Mouse (Mus musculus): ENCODE data around the gene Lama5. TPM values are rescaled to one million over a fixed set of nuclear protein-coding genes. Genes with fewer than 3 reads are reported as not detected.
A peak's percentile ranks its signal among the peaks of the same experiment; 100 is the strongest.

Gene Lama5
- polyA plus RNA-seq, 1 experiment = 47.4 TPM

DNA sequence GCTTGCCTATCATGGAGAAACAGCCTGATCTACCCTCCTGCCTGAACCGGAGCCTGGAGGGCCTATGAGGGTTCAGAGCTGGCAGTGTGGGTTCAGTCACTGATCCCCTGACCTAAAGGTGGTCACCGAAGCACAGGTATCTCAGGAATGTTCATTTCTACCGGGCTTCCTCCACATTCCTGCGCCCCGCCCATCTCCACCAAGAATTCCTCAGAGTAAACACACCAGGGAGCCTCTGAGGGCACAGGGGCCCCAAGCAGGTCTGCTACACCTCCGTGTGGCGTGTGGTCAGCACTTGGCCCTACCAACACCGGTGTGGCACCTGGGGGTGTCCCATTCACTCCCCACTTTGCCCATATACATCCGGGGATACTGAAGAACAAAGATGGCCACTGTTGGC is 5.5 kb downstream of the Lama5 start:
- H3K79me2 ChIP-seq (ENCODE audit: control insufficient read depth, insufficient read depth) = peaks cover 81% of the 10 kb centered on the region
- H3K36me3 ChIP-seq (ENCODE audit: control insufficient read depth, insufficient read depth) = peaks cover 16% of the 10 kb centered on the region
- H3K79me3 ChIP-seq (ENCODE audit: low read depth) = peaks cover 35% of the 10 kb centered on the region
- no peak for TF ChIP-seq CEBPB (IDR thresholded peaks at IDR 0.05; ENCODE audit: low read depth)
- no peak for TF ChIP-seq MAX (IDR thresholded peaks at IDR 0.05)
- TF ChIP-seq FOSL1 (IDR thresholded peaks at IDR 0.05; ENCODE audit: insufficient read depth, low read length, poor library complexity, severe bottlenecking) = no peak
- TF ChIP-seq MYOG (IDR thresholded peaks at IDR 0.05; ENCODE audit: control insufficient read depth, extremely low read depth, insufficient read length) = no peak
- TF ChIP-seq CTCF (IDR thresholded peaks at IDR 0.05; ENCODE audit: control insufficient read depth, insufficient read depth, insufficient read length) = no peak
- TF ChIP-seq USF1 (IDR thresholded peaks at IDR 0.05; ENCODE audit: low read depth) = no peak
- no peak for TF ChIP-seq MYOD1 (IDR thresholded peaks at IDR 0.05; ENCODE audit: control insufficient read depth, insufficient read length, low read depth)
- no peak overlapping the region for H3K4me3 ChIP-seq (ENCODE audit: insufficient read depth, poor library complexity, severe bottlenecking)
- no peak overlapping the region for H3ac ChIP-seq (ENCODE audit: control insufficient read depth, insufficient read length, low read depth)
- no peaks in the 10 kb centered on the region for H3K27me3 ChIP-seq (ENCODE audit: control insufficient read depth, insufficient read depth, insufficient read length)

DNA sequence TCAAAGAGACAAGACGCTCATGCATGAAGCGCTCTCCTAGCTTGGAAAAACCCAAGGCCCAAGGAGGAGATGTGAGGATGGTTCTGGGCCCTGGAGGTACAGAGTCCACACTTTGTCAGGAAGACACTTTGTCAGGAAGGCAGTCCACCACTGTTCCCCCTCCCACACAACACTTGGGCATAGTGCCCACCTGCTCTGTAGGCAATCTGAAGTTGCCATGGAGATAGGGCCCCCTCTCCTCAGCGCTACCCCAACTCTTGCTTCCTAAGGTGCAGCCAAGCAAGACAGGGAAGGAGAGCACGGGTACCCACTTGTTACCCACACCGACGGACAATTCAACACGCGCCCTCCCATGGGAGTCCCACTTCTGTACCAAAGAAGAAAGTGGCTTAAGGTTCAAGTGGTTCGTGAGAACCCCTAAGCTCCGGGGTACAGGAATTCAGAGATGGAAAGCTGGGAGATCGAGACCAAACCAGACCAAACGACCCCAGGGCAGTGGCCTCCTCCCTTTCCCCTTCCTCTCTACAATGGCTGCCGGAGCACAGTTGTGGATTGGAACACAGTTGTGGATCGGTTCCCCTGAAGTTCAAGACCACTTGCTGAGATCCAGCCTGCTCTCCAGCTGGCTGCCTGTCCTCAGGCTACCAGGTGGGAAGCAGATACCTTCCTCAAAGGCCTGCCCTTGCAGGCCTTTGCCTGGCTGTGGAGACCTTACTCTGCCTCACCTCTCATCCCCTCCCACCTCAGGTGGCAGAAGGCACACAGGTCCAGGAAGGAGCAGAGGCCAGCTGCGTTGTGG is 6.3 kb downstream of the Lama5 start:
- H3K79me3 ChIP-seq (ENCODE audit: low read depth) = peaks cover 29% of the 10 kb centered on the region
- H3K36me3 ChIP-seq (ENCODE audit: control insufficient read depth, insufficient read depth) = peaks cover 16% of the 10 kb centered on the region
- no peak overlapping the region for H3ac ChIP-seq (ENCODE audit: control insufficient read depth, insufficient read length, low read depth)
- no peaks in the 10 kb centered on the region for H3K27me3 ChIP-seq (ENCODE audit: control insufficient read depth, insufficient read depth, insufficient read length)
- H3K4me3 ChIP-seq (ENCODE audit: insufficient read depth, poor library complexity, severe bottlenecking) = no peak overlapping the region
- no peak for TF ChIP-seq USF1 (IDR thresholded peaks at IDR 0.05; ENCODE audit: low read depth)
- no peak for TF ChIP-seq MYOG (IDR thresholded peaks at IDR 0.05; ENCODE audit: control insufficient read depth, extremely low read depth, insufficient read length)
- no peak for TF ChIP-seq CEBPB (IDR thresholded peaks at IDR 0.05; ENCODE audit: low read depth)
- no peak for TF ChIP-seq FOSL1 (IDR thresholded peaks at IDR 0.05; ENCODE audit: insufficient read depth, low read length, poor library complexity, severe bottlenecking)
- no peak for TF ChIP-seq MYOD1 (IDR thresholded peaks at IDR 0.05; ENCODE audit: control insufficient read depth, insufficient read length, low read depth)
- no peak for TF ChIP-seq MAX (IDR thresholded peaks at IDR 0.05)
- no peak for TF ChIP-seq CTCF (IDR thresholded peaks at IDR 0.05; ENCODE audit: control insufficient read depth, insufficient read depth, insufficient read length)
- peaks cover 81% of the 10 kb centered on the region for H3K79me2 ChIP-seq (ENCODE audit: control insufficient read depth, insufficient read depth)

DNA sequence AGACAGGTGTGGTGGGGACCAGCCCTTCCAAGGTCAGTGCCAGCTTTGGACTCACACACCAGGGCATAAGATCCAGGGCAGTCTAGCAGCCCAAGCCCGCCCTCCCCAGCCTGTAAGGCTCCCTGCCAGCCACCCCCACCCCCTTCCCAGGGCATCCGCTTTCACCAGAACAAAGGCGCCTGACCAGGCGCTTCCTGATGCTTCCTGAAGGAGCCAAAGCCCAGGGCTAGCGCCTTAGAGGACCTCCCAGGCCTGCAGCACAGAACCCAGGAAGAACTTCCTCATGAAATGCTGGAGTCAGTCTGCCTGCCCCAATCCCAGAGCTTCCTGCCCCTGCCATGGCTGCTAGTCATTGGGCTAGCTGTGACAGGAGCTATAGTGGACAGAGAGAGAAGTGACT is 7.0 kb downstream of the Lama5 start:
- Histone ChIP-seq H3K36me3 (ENCODE audit: control insufficient read depth, insufficient read depth) (peaks cover 16% of the 10 kb centered on the region), H3K27me3 (ENCODE audit: control insufficient read depth, insufficient read depth, insufficient read length) (no peaks in the 10 kb centered on the region), H3ac (ENCODE audit: control insufficient read depth, insufficient read length, low read depth) (no peak overlapping the region), H3K79me2 (ENCODE audit: control insufficient read depth, insufficient read depth) (peaks cover 81% of the 10 kb centered on the region), H3K79me3 (ENCODE audit: low read depth) (peaks cover 31% of the 10 kb centered on the region), H3K4me3 (ENCODE audit: insufficient read depth, poor library complexity, severe bottlenecking) (no peak overlapping the region)
- TF ChIP-seq USF1 (IDR thresholded peaks at IDR 0.05; ENCODE audit: low read depth) = no peak
- no peak for TF ChIP-seq MAX (IDR thresholded peaks at IDR 0.05)
- no peak for TF ChIP-seq CEBPB (IDR thresholded peaks at IDR 0.05; ENCODE audit: low read depth)
- no peak for TF ChIP-seq MYOG (IDR thresholded peaks at IDR 0.05; ENCODE audit: control insufficient read depth, extremely low read depth, insufficient read length)
- TF ChIP-seq CTCF (IDR thresholded peaks at IDR 0.05; ENCODE audit: control insufficient read depth, insufficient read depth, insufficient read length) = no peak
- TF ChIP-seq MYOD1 (IDR thresholded peaks at IDR 0.05; ENCODE audit: control insufficient read depth, insufficient read length, low read depth) = no peak
- TF ChIP-seq FOSL1 (IDR thresholded peaks at IDR 0.05; ENCODE audit: insufficient read depth, low read length, poor library complexity, severe bottlenecking) = no peak

DNA sequence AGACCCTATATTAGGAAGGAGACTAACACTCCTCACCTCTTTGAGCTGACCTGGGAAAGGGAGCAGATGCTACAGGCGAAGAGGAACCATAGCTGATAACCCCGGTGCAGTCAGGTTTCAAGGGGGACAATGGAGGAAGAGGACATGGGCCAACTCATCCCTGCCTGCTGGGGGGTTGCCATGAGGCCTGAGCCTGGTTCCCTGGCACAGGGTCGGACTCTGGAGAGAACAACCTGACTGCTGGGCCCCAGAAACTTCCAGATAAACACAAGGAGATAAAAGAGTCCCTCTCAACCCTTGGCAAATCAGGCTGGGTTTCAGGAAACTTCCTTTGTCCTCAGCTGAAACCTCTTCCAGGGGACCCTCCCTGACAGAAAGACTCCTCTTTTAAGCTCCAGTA is 7.4 kb downstream of the Lama5 start:
- Histone ChIP-seq H3K36me3 (ENCODE audit: control insufficient read depth, insufficient read depth) (peaks cover 16% of the 10 kb centered on the region), H3K4me3 (ENCODE audit: insufficient read depth, poor library complexity, severe bottlenecking) (no peak overlapping the region)

DNA sequence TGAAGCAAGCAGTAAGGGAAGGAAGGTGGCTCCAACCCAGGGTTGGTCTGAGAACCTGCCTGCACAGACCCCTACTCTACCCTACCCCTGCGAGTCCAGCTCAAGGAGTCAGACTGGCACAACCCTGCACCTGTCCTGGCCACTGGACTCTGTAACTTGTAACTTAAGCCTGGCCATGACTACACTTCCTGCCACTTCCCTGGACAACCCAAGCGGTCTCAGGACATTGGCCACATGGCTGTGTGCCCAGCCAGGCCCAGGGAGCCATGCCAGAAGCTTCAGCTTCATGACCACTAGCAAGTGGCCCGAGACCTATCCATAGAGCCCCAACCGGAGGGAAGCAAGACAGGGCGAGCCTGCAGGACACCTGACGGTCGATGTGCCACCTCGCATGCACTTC is 8.1 kb downstream of the Lama5 start:
- Histone ChIP-seq H3K79me3 (ENCODE audit: low read depth) (peaks cover 26% of the 10 kb centered on the region), H3K36me3 (ENCODE audit: control insufficient read depth, insufficient read depth) (peaks cover 16% of the 10 kb centered on the region), H3K4me3 (ENCODE audit: insufficient read depth, poor library complexity, severe bottlenecking) (no peak overlapping the region), H3ac (ENCODE audit: control insufficient read depth, insufficient read length, low read depth) (no peak overlapping the region), H3K27me3 (ENCODE audit: control insufficient read depth, insufficient read depth, insufficient read length) (no peaks in the 10 kb centered on the region), H3K79me2 (ENCODE audit: control insufficient read depth, insufficient read depth) (peaks cover 78% of the 10 kb centered on the region)
- TF ChIP-seq MYOG (IDR thresholded peaks at IDR 0.05; ENCODE audit: control insufficient read depth, extremely low read depth, insufficient read length) (no peak), CTCF (IDR thresholded peaks at IDR 0.05; ENCODE audit: control insufficient read depth, insufficient read depth, insufficient read length) (no peak), USF1 (IDR thresholded peaks at IDR 0.05; ENCODE audit: low read depth) (no peak), MYOD1 (IDR thresholded peaks at IDR 0.05; ENCODE audit: control insufficient read depth, insufficient read length, low read depth) (peak; percentile 93), FOSL1 (IDR thresholded peaks at IDR 0.05; ENCODE audit: insufficient read depth, low read length, poor library complexity, severe bottlenecking) (no peak), CEBPB (IDR thresholded peaks at IDR 0.05; ENCODE audit: low read depth) (no peak), MAX (IDR thresholded peaks at IDR 0.05) (peak; percentile 20)

More for the DNA sequence above, 7.4 kb downstream of the Lama5 start:
- peaks cover 81% of the 10 kb centered on the region for H3K79me2 ChIP-seq (ENCODE audit: control insufficient read depth, insufficient read depth)
- no peak overlapping the region for H3ac ChIP-seq (ENCODE audit: control insufficient read depth, insufficient read length, low read depth)
- TF ChIP-seq CEBPB (IDR thresholded peaks at IDR 0.05; ENCODE audit: low read depth) (no peak), MAX (IDR thresholded peaks at IDR 0.05) (no peak), MYOD1 (IDR thresholded peaks at IDR 0.05; ENCODE audit: control insufficient read depth, insufficient read length, low read depth) (no peak), FOSL1 (IDR thresholded peaks at IDR 0.05; ENCODE audit: insufficient read depth, low read length, poor library complexity, severe bottlenecking) (no peak), CTCF (IDR thresholded peaks at IDR 0.05; ENCODE audit: control insufficient read depth, insufficient read depth, insufficient read length) (no peak), USF1 (IDR thresholded peaks at IDR 0.05; ENCODE audit: low read depth) (no peak), MYOG (IDR thresholded peaks at IDR 0.05; ENCODE audit: control insufficient read depth, extremely low read depth, insufficient read length) (no peak)
- peaks cover 30% of the 10 kb centered on the region for H3K79me3 ChIP-seq (ENCODE audit: low read depth)
- no peaks in the 10 kb centered on the region for H3K27me3 ChIP-seq (ENCODE audit: control insufficient read depth, insufficient read depth, insufficient read length)

Measured in C2C12 (cell line).